Mouse (Mus musculus) midbrain, embryonic 12.5 days (tissue): ENCODE results near the gene Ehmt2. TPM values are rescaled to one million over a fixed set of nuclear protein-coding genes. Genes with fewer than 3 reads are reported as not detected.
"Not testable (repeated sequence)": the region's sequence is repeated elsewhere in the genome, so short reads cannot be mapped to it uniquely, and the experiment has no call there.

Experiments used
- ATAC-seq: fragments of 200-750 bp; cut with Nextera tagmentation; 2 replicates; pipeline ENCODE4 v1.8.0; 2017; ENCODE audit warnings: low read depth, moderate TSS enrichment, moderate library complexity; ENCODE audit not compliant: low FRiP score
- H3K27ac ChIP-seq: fragments of 300-500 bp; sonication (generic); replicated peaks from 2 replicates; pipeline ENCODE4 v1.5.1; 2016; ENCODE audit warnings: mild to moderate bottlenecking
- H3K27me3 ChIP-seq: fragments of 300-500 bp; sonication (generic); 2 replicates; pipeline ENCODE4 v1.6.1; 2016; ENCODE audit warnings: mild to moderate bottlenecking
- H3K36me3 ChIP-seq: fragments of 300-500 bp; sonication (generic); 2 replicates; pipeline ENCODE4 v1.6.1; 2016
- H3K4me1 ChIP-seq: fragments of 300-500 bp; sonication (generic); 2 replicates; pipeline ENCODE4 v1.6.1; 2016
- H3K4me2 ChIP-seq: fragments of 300-500 bp; sonication (generic); replicated peaks from 2 replicates; pipeline ENCODE4 v1.6.1; 2016; ENCODE audit warnings: mild to moderate bottlenecking, moderate library complexity
- H3K4me3 ChIP-seq: fragments of 300-500 bp; sonication (generic); 2 replicates; pipeline ENCODE4 v1.5.1; 2016; ENCODE audit warnings: mild to moderate bottlenecking
- H3K9ac ChIP-seq: fragments of 300-500 bp; sonication (generic); replicated peaks from 2 replicates; pipeline ENCODE4 v1.6.1; 2016; ENCODE audit warnings: mild to moderate bottlenecking, moderate library complexity
- H3K9me3 ChIP-seq: fragments of 300-500 bp; sonication (generic); 2 replicates; pipeline ENCODE4 v1.6.1; 2016; ENCODE audit warnings: mild to moderate bottlenecking
- WGBS: fragments of 180-500 bp; shearing (Covaris S2); methylation state at CpG from one replicate; pipeline ENCODE4 v1.1.7; 2016; 5-methylcytosine and 5-hydroxymethylcytosine counted together
- polyA plus RNA-seq: library from polyadenylated mRNA; unstranded; fragments of >200 nt; fragmentation: Nextera tagmentation; extraction: Ambion mirVana; gene quantifications from 2 replicates; pipeline ENCODE4 v1.2.1, GENCODE M21; 2016

The Ehmt2 gene
- polyA plus RNA-seq, 1 experiment from 2014 or later = 120 TPM

DNA sequence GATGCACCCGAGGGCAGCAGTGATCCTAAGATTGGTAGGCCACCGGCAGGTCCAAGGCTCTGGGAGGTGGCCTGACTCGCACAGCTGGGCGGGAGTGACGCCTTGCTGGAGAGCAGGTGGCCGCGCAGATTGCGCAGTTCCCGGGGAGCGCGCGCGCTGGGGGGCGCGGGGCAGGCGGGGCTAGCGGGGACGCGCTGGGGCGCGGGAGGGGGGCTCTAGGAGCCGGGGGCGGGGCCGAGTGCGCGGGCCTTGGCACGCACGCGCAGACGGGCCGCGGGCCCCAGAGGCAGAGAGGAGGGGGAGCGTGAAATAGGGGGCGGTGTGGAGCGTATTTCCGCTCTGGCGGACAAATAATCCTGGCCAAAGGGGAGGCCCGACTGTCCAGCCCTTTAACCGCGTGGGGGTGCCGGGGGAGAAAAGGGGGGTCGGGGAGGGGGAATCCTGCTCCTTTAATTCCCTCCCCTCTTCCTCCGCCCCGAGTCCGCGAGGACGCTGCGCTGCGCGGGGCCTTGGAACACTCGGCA, 4.1 kb upstream of the Ehmt2 start:
- H3K4me2 ChIP-seq = peak overlapping the region; percentile 98
- H3K4me3 ChIP-seq = peak overlapping the region; percentile 92
- peak overlapping the region; percentile 90 for H3K27ac ChIP-seq
- peak overlapping the region; percentile 97 for H3K9ac ChIP-seq
- no peaks in the 10 kb centered on the region for H3K9me3 ChIP-seq
- H3K27me3 ChIP-seq = no peaks in the 10 kb centered on the region
- ATAC-seq = peak; percentile 84
- peaks cover 9% of the 10 kb centered on the region for H3K36me3 ChIP-seq
- H3K4me1 ChIP-seq = peaks cover 36% of the 10 kb centered on the region
- 1% methylated on average over 30 of the region's 51 CpGs for WGBS

GRCm38 (mm10) chr17:34894801-34895530, 3.3 kb upstream of the Ehmt2 start:
- Histone ChIP-seq H3K9me3 (no peaks in the 10 kb centered on the region), H3K4me1 (peaks cover 41% of the 10 kb centered on the region), H3K4me2 (peak overlapping the region; percentile 98), H3K4me3 (peak overlapping the region; percentile 92), H3K27me3 (no peaks in the 10 kb centered on the region), H3K9ac (peak overlapping the region; percentile 97), H3K36me3 (peaks cover 9% of the 10 kb centered on the region), H3K27ac (peak overlapping the region; percentile 90)
- ATAC-seq = peak; percentile 27; the same call in 1 of the 2 replicates
- 8% methylated on average over 47 of the region's 51 CpGs for WGBS

GRCm38 (mm10) chr17:34895724-34896123, 2.5 kb upstream of the Ehmt2 start:
- H3K27ac ChIP-seq = peak overlapping the region; percentile 90
- H3K9ac ChIP-seq = peak overlapping the region; percentile 97
- peak overlapping the region; percentile 92 for H3K4me3 ChIP-seq
- H3K27me3 ChIP-seq = no peaks in the 10 kb centered on the region
- H3K36me3 ChIP-seq = peaks cover 9% of the 10 kb centered on the region
- ATAC-seq = no peak
- peak overlapping the region; percentile 98 for H3K4me2 ChIP-seq
- H3K4me1 ChIP-seq = peaks cover 49% of the 10 kb centered on the region
- WGBS = 90% methylated on average over 15 of the region's 15 CpGs
- H3K9me3 ChIP-seq = no peaks in the 10 kb centered on the region

- H3K4me1 ChIP-seq = peaks cover 50% of the 10 kb centered on the region
- peaks cover 13% of the 10 kb centered on the region for H3K36me3 ChIP-seq
- ATAC-seq = no peak
- H3K9me3 ChIP-seq = no peaks in the 10 kb centered on the region
- H3K27me3 ChIP-seq = no peaks in the 10 kb centered on the region
- peak overlapping the region; percentile 92 for H3K4me3 ChIP-seq
- H3K4me2 ChIP-seq = peak overlapping the region; percentile 98
- no peak overlapping the region for H3K9ac ChIP-seq
- H3K27ac ChIP-seq = peak overlapping the region; percentile 43; the same call in 1 of the 2 replicates
- WGBS = 85% methylated on average over 17 of the region's 17 CpGs
Measured at GRCm38 (mm10) chr17:34896366-34896765, 1.9 kb upstream of the Ehmt2 start.

GRCm38 (mm10) chr17:34897373-34898159, 703 bp upstream of the Ehmt2 start:
- Histone ChIP-seq H3K9ac (peak overlapping the region; percentile 99), H3K4me2 (peak overlapping the region; percentile 98), H3K27ac (peak overlapping the region; percentile 96), H3K4me1 (peaks cover 50% of the 10 kb centered on the region), H3K27me3 (no peaks in the 10 kb centered on the region), H3K36me3 (peaks cover 20% of the 10 kb centered on the region), H3K9me3 (no peaks in the 10 kb centered on the region), H3K4me3 (peak overlapping the region; percentile 100)
- WGBS = 22% methylated on average over 10 of the region's 10 CpGs
- ATAC-seq = no peak

DNA sequence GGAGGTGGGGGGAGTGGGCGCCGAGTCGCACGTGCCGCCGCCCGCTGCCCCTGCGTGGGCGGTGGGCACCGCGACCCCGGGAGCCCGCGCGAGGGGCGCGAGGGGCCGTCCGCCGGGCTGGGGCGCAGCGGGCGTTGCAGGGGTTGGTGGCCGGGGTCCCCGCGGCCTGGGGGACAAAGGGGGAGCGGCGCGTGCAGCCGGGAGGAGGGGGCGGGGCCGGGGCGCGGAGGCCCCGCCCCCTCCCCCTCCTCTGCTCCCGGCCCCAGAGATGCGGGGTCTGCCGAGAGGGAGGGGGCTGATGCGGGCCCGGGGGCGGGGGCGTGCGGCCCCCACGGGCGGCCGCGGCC, 410 bp downstream of the Ehmt2 start:
- peak overlapping the region; percentile 98 for H3K4me2 ChIP-seq
- 0 out of 2 replicates have a peak, but pooled peaks have one; percentile 6 for ATAC-seq
- H3K36me3 ChIP-seq = peaks cover 30% of the 10 kb centered on the region
- 0% methylated on average over 30 of the region's 47 CpGs for WGBS
- H3K27ac ChIP-seq = peak overlapping the region; percentile 96
- no peaks in the 10 kb centered on the region for H3K9me3 ChIP-seq
- H3K4me3 ChIP-seq = peak overlapping the region; percentile 100
- peak overlapping the region; percentile 99 for H3K9ac ChIP-seq
- peaks cover 46% of the 10 kb centered on the region for H3K4me1 ChIP-seq
- no peaks in the 10 kb centered on the region for H3K27me3 ChIP-seq

- peak; percentile 14 for ATAC-seq
- Histone ChIP-seq H3K36me3 (peaks cover 36% of the 10 kb centered on the region), H3K4me2 (peak overlapping the region; percentile 98), H3K27me3 (no peaks in the 10 kb centered on the region), H3K9me3 (no peaks in the 10 kb centered on the region), H3K9ac (peak overlapping the region; percentile 99), H3K27ac (peak overlapping the region; percentile 96), H3K4me3 (peak overlapping the region; percentile 100), H3K4me1 (peaks cover 43% of the 10 kb centered on the region)
- under 1% methylated on average over 43 of the region's 45 CpGs for WGBS
Measured at GRCm38 (mm10) chr17:34899053-34899889, 1.0 kb downstream of the Ehmt2 start.

- 7% methylated on average over 5 of the region's 5 CpGs for WGBS
- peaks cover 42% of the 10 kb centered on the region for H3K36me3 ChIP-seq
- H3K4me2 ChIP-seq = peak overlapping the region; percentile 98
- H3K27me3 ChIP-seq = no peaks in the 10 kb centered on the region
- peak overlapping the region; percentile 100 for H3K4me3 ChIP-seq
- peak overlapping the region; percentile 99 for H3K9ac ChIP-seq
- peaks cover 43% of the 10 kb centered on the region for H3K4me1 ChIP-seq
- peak overlapping the region; percentile 96 for H3K27ac ChIP-seq
- ATAC-seq = no peak
- no peaks in the 10 kb centered on the region for H3K9me3 ChIP-seq
Measured at GRCm38 (mm10) chr17:34899890-34900243, 1.6 kb downstream of the Ehmt2 start.

GRCm38 (mm10) chr17:34900826-34901225, 2.6 kb downstream of the Ehmt2 start:
- not testable (repeated sequence) for H3K9me3 ChIP-seq, H3K27ac ChIP-seq, H3K4me3 ChIP-seq, ATAC-seq, H3K9ac ChIP-seq, H3K27me3 ChIP-seq
- H3K36me3 ChIP-seq = peaks cover 51% of the 10 kb centered on the region
- 0 out of 2 replicates have a peak overlapping the region, but pooled peaks have one; percentile 98 for H3K4me2 ChIP-seq
- H3K4me1 ChIP-seq = peaks cover 36% of the 10 kb centered on the region

DNA sequence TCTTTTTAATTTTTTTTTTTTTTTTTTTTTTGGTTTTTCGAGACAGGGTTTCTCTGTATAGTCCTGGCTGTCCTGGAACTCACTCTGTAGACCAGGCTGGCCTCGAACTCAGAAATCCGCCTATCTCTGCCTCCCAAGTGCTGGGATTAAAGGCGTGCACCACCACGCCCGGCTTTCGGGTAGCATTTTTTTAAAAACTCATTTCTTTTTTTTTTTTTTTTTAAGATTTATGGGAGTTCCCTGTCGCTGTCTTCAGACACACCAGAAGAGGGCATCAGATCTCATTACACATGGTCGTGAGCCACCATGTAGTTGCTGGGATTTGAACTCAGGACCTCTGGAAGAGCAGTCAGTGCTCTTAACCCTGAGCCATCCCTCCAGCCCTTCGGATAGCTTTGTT, 3.7 kb downstream of the Ehmt2 start:
- not testable (repeated sequence) for H3K9me3 ChIP-seq, H3K4me2 ChIP-seq, ATAC-seq, H3K4me3 ChIP-seq, H3K9ac ChIP-seq, H3K27me3 ChIP-seq, H3K27ac ChIP-seq
- peaks cover 25% of the 10 kb centered on the region for H3K4me1 ChIP-seq
- peaks cover 54% of the 10 kb centered on the region for H3K36me3 ChIP-seq
- WGBS = 96% methylated on average over 9 of the region's 10 CpGs

GRCm38 (mm10) chr17:34902895-34903294, 4.6 kb downstream of the Ehmt2 start:
- 94% methylated on average over 9 of the region's 9 CpGs for WGBS

More at GRCm38 (mm10) chr17:34902895-34903294, 4.6 kb downstream of the Ehmt2 start:
- Histone ChIP-seq H3K9me3 (no peaks in the 10 kb centered on the region), H3K4me1 (peaks cover 15% of the 10 kb centered on the region), H3K27me3 (no peaks in the 10 kb centered on the region), H3K4me2 (no peak overlapping the region), H3K9ac (no peak overlapping the region), H3K36me3 (peaks cover 64% of the 10 kb centered on the region), H3K27ac (no peak overlapping the region), H3K4me3 (no peak overlapping the region)
- ATAC-seq = no peak
